Mouse (Mus musculus) cerebellum, adult 18-20 months (tissue): ENCODE results near the gene Mex3b.

Source experiments
- DNase-seq, 2 experiments: peaks; one replicate each; pipeline ENCODE4 v3.0.0; 2021

The Mex3b gene

DNA sequence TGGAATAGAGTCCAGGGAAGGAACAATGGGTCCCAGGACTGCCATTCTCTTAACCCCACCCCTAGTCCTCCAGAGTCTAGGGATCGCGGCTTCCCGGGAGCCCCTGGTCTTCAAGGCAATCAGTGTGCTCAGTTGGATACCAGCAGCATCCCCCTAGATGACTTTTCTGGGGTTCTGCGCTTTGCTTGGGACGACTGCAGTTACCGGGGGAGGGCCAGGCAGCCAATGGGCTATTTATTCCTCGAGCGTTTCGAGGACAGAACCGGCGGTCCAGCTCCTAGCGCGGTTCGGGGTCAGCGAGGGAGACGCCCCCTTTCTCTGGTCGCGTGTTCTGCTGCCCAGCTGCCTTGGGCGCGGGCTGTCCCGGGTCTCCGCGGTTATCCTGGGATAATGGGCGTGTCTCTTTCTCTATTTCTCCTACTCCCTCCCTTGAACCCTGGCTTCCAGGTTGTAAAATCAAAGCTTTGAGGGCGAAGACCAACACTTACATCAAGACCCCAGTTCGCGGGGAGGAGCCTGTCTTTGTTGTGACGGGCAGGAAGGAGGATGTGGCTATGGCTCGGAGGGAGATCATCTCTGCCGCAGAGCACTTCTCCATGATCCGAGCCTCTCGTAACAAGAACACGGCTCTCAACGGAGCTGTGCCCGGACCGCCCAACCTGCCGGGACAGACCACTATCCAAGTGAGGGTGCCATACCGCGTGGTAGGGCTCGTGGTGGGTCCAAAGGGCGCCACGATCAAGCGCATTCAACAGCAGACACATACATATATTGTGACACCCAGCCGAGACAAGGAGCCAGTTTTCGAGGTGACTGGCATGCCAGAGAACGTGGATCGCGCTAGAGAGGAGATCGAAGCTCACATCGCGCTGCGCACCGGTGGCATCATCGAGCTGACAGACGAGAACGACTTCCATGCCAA is 1.4 kb downstream of the Mex3b start:
- peak; percentile 33 to 44 for DNase-seq

DNA sequence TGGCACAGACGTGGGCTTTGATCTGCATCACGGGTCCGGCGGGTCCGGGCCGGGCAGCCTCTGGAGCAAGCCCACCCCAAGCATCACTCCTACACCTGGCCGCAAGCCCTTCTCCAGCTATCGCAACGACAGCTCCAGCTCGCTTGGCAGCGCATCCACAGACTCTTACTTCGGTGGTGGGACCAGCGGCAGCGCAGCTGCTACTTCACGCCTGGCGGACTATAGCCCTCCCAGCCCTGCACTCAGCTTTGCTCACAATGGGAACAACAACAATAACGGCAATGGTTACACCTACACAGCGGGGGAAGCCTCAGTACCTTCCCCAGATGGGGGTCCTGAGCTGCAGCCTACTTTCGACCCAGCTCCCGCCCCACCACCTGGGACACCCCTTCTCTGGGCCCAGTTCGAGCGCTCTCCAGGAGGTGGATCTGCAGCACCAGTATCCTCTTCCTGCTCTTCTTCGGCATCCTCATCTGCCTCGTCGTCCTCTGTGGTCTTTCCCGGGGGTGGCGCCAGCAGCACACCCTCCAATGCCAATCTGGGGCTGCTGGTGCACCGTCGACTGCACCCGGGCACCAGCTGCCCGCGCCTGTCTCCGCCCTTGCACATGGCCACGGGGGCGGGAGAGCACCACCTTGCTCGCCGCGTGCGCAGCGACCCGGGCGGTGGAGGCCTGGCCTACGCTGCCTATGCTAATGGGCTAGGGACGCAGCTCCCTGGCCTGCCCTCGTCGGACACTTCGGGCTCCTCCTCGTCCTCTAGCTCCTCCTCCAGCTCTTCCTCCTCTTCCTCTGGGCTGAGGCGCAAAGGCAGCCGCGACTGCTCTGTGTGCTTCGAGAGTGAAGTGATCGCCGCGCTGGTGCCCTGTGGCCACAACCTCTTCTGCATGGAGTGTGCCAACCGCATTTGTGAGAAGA is 2.4 kb downstream of the Mex3b start:
- DNase-seq = peak; percentile 26 to 49

DNA sequence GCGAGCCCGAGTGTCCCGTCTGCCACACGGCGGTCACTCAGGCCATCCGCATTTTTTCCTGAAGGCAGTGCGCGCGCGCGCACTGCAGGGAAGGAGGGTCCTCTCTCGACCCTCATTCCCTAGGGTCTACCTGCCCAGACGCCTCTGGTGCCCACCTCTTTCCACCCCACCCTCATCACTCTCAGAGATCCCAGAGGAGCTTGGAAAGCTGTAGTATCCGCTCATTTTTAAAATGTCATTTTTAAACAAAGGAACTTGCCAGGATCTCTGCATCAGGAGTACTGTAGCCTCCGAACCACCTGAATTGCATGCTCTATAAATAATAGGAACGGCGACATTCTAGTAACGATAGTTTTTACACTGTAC is 3.0 kb downstream of the Mex3b start:
- no peak for DNase-seq

GRCm38 (mm10) chr7:82876551-82876950 is 9.4 kb downstream of the Mex3b start:
- no peak for DNase-seq

DNA sequence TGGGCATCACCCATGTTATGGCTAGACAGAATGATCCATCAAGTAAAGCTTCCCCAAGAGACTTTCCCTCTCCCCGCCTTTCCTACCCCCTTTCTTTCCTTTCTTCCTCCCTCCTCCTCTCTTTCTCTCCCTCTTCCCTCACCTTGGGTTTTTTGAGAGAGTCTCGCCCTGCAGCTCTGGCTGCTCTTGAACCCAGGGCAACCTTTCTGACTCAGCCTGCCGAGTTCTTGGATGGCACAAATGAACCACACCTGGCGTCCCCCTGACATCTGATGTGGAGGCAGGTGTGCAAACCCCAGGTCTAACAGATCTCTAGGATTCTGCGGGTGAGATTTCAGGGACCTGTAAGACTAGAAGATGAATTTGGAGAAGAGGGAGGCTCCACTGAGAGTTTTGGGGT is 12.9 kb downstream of the Mex3b start:
- no peak for DNase-seq

DNA sequence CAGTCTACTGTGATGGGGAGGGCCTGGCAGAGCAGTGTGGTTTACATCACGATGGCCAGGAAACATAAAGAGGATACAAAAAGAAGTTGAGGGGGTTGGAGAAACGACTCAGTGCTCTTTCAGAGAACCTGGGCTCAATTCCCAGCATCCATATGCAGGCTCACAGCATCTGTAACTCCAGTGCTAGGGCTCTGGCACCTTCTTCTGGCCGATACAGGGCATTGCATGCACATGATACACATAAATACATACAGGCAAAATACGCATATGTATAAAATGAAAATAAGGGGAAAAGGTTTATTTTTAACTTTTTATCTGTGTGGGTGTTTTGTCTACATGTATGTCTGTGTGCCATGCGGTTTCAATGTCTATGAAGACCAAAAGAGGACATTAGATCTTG is 13.6 kb downstream of the Mex3b start:
- DNase-seq = no peak

GRCm38 (mm10) chr7:82890317-82890850 is 23.3 kb downstream of the Mex3b start:
- DNase-seq = no peak

- no peak for DNase-seq
Measured at GRCm38 (mm10) chr7:82890875-82891515, 23.9 kb downstream of the Mex3b start.

DNA sequence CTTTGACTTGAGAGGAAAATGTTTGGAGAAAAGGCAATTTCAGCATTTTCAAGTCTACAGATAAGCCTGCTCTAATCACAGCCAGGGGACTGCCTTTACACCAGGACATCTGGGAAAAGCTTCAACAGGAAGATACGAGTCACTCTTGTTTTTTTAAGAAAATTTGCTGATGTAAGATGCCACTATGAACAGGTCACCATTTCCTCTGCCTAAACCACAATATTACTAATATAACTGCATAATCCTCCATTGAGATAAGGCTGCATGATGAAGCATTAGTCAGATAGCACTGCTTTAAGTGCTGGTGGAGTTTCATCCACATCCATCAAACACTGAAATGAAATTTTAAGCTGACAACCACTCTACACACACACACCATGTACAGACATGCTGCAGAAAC is 27.2 kb downstream of the Mex3b start:
- no peak for DNase-seq

- no peak for DNase-seq
Measured at GRCm38 (mm10) chr7:82895606-82896005, 28.5 kb downstream of the Mex3b start.

GRCm38 (mm10) chr7:82896750-82897149 is 29.6 kb downstream of the Mex3b start:
- DNase-seq = no peak

DNA sequence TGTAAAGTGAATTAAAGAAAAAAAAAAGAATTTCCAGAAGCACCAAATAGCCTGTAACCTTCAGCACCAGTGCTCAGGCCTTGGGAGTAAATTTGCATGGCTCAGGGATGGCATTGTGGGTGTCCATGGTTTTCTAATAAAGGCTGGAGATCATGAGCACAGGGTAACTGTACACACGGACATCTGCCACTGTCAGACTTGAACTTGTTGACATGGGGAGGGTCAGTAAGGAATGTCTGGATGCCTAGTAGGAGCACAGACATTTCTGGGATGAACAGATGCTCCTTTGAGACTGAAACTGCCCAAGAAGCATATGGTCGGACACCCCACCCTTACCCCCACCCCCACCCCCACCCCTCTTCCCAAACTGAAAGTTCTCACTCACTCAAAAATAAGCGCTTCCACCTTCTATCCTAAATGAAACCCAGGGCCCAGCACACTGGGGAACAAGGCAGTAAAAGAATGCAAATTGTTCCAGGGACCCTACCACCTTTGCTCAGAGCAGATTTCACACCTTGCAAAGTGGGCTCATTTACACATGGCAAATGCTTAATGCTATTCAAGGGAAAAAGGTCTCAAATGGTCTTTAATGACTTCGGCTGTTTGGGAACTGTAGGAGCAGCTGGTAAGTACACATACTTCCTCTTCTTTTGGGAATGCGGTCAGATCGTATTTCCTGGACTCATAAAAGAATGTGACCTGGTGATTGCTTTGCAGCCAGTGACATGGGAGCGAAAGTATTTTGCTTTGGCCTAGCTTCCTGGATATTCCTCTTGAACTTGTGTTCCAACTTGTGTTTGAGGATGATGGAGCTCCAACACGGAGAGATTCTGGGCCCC is 32.5 kb downstream of the Mex3b start:
- DNase-seq = no peak

DNA sequence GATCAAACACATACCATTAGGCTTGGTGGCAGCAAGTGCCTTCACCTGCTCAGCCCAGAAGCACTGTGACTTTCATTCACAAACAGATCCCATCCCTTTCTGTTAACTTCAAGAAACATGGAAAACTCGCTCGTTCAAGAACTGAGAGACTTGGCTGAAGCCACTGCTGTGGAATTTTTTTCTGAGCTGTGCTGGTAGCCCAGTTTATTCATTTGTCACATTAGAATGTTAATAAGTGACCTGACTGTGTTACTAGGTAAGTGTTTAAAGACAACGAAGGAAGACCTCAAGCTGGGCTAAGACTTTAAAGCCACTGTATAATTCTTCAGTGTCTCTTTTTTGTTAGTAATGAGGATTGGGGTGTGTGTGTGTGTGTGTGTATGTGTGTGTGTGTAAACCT is 35.9 kb downstream of the Mex3b start:
- DNase-seq = no peak

DNA sequence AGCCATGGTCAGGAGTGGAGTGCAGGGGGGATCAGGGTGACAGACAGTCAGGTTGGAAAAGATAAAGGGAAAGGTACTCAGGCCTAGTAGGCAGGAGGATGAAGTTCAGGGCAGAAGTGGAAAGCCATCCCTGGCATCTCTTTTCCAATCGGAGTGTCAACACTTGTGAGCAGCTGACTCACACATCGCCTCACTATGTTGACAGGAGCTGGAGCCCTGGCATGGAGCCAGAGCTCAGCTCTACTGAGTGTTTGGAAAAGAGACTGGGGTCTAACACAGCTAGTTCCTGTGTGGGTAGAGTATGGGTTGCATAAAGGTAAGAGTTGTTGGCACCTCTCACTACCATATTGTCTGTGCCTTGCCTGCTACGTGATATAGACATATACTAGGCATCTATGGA is 38.4 kb downstream of the Mex3b start:
- DNase-seq = no peak

GRCm38 (mm10) chr7:82907081-82907480 is 39.9 kb downstream of the Mex3b start:
- DNase-seq = no peak

DNA sequence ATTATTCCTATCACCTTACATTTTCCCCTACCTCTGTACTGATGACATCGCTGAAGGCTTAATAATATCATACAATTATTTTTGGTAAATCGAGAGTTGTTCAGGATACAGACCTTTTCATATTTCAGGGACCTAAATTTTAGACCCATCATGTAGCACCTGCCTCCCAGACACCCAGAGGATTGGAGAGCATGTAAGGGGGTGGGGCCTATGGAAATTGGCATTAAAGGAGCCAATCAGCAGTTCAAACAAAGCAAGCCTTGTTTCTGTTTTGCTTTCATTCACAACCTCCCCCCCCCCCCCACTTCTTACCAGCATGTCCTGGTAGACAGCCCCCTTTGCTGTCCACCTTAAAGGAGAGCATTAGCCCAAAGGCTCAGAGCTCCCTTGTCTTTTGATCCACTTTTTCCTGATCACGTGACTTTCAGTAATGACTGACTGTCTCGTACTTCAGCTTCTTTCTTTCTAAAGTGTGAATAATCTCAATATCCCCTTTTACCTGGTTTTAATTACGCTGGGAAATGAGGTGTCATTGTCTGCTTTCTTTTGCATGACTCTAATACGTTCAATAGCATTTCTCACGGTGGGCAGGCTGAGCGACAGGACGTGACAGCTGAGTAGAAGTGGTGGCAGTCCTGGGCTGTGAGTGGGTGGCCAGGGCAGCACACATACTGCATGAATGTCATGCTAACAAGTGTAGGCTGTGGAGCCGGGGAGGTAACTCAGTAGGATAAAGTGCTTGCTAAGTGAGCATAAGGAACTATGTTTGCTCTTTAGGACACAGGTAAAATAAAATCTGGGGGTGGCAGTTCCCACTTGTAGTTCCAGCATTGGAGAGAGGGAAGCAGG is 43.6 kb downstream of the Mex3b start:
- no peak for DNase-seq

DNA sequence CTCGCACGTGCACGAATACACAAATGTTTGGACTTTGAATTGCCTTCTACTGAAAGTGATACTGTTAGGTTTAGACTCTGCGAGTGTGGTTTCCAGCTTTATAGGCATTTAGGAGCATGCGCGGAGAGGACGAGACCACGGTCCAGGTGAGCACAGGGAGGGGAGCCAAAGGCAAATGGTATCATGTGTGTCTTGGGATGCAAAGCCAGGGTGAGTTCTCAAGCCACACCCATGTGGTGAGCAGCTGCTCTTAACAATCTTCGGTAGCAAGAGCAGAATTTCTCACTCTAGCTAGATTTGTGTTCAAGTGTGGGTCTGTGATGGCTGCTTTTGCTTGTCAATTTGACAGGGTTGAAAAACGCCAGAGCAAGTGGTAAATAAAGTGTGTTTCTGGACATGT is 44.4 kb downstream of the Mex3b start:
- DNase-seq = no peak

DNA sequence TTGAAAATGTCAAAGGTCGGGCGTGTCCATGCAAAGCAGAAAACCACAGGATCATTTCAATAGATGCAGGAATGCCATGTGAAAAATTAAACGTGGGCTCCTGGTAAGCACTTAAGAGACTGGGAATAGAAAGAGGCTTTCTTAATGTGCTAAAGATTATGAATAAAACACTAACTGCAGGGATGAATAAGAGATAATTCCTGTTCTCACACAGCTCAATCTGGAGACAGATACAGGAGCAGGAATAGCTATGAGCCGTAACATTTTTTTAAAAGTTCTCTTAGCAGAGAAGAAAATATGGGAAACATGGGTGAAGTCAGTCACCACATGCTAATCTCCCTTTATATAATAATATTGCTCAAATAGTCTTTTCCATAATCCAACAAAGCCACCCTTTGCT is 47.2 kb downstream of the Mex3b start:
- DNase-seq = no peak
